Mouse (Mus musculus): Measurements from ENCODE around the gene Gm49383.

Gene Gm49383

GRCm38 (mm10) chr12:69196444-69197377 is at the start of gene Gm49383:
Gm49383 (minus strand) TSS chr12:69197104.
- DNase-seq (ENCODE audit: low read depth): peak; percentile 64

GRCm38 (mm10) chr12:69241771-69242431 is 45.0 kb upstream of the Gm49383 start:
- DNase-seq (ENCODE audit: low read depth): peak; percentile 16

GRCm38 (mm10) chr12:69241405-69241770 is 44.5 kb upstream of the Gm49383 start:
- DNase-seq (ENCODE audit: low read depth): no peak

- DNase-seq (ENCODE audit: low read depth): no peak
These were observed 44.0 kb upstream of the Gm49383 start, which contains the start of gene Klhdc1 for GRCm38 (mm10) chr12:69240876-69241275. Klhdc1 (plus strand) TSS chr12:69241176.

- no peak for DNase-seq (ENCODE audit: low read depth)
These were observed 41.4 kb upstream of the Gm49383 start for GRCm38 (mm10) chr12:69238284-69238683.

GRCm38 (mm10) chr12:69235782-69236181 is 38.9 kb upstream of the Gm49383 start:
- DNase-seq (ENCODE audit: low read depth): no peak

- DNase-seq (ENCODE audit: low read depth): peak; percentile 38
These were observed 32.3 kb upstream of the Gm49383 start for GRCm38 (mm10) chr12:69229251-69229650.

GRCm38 (mm10) chr12:69227776-69228466 is 31.0 kb upstream of the Gm49383 start, which contains the start of gene Pole2:
Pole2 (minus strand) TSS chr12:69228195.
- DNase-seq (ENCODE audit: low read depth): peak; percentile 71

- DNase-seq (ENCODE audit: low read depth): no peak
These were observed 23.8 kb upstream of the Gm49383 start for GRCm38 (mm10) chr12:69220613-69221277.

- DNase-seq (ENCODE audit: low read depth): no peak
These were observed 19.7 kb upstream of the Gm49383 start for GRCm38 (mm10) chr12:69216587-69216986.

GRCm38 (mm10) chr12:69215000-69215785 is 18.3 kb upstream of the Gm49383 start:
- no peak for DNase-seq (ENCODE audit: low read depth)

- no peak for DNase-seq (ENCODE audit: low read depth)
These were observed 17.5 kb upstream of the Gm49383 start for GRCm38 (mm10) chr12:69214393-69214792.

GRCm38 (mm10) chr12:69213186-69213777 is 16.4 kb upstream of the Gm49383 start:
- no peak for DNase-seq (ENCODE audit: low read depth)

GRCm38 (mm10) chr12:69211057-69211456 is 14.2 kb upstream of the Gm49383 start:
- DNase-seq (ENCODE audit: low read depth): no peak

- no peak for DNase-seq (ENCODE audit: low read depth)
These were observed 13.4 kb upstream of the Gm49383 start for GRCm38 (mm10) chr12:69210056-69210979.

- DNase-seq (ENCODE audit: low read depth): no peak
These were observed 11.6 kb upstream of the Gm49383 start for GRCm38 (mm10) chr12:69208520-69208919.

- no peak for DNase-seq (ENCODE audit: low read depth)
These were observed 11.0 kb upstream of the Gm49383 start for GRCm38 (mm10) chr12:69207926-69208325.

GRCm38 (mm10) chr12:69207396-69207795 is 10.5 kb upstream of the Gm49383 start:
- DNase-seq (ENCODE audit: low read depth): no peak

GRCm38 (mm10) chr12:69204052-69204833 is 7.3 kb upstream of the Gm49383 start, which contains the start of gene Gm49384:
Gm49384 (minus strand) TSS chr12:69204267.
- DNase-seq (ENCODE audit: low read depth): no peak

Measured in c-Kit-positive CD71-negative TER-119-negative erythroid progenitor cells, embryonic 14.5 days (primary cell).